Mouse (Mus musculus) ovary, postnatal 36 days (tissue): ENCODE measurements around the gene Irf7.

Experiments
- DNase-seq: peaks from one replicate; pipeline ENCODE4 v3.0.0; 2022; ENCODE audit warnings: low spot score, mixed read lengths

The Irf7 gene

GRCm38 (mm10) chr7:141265739-141266561 lies at the start of gene Irf7:
Gene Irf7, minus strand, starts transcription at chr7:141266481.
- peak; percentile 62 for DNase-seq

- DNase-seq = peak; percentile 60
Observed at GRCm38 (mm10) chr7:141315974-141316373, 49.7 kb upstream of the Irf7 start.

GRCm38 (mm10) chr7:141315076-141315475 lies 48.8 kb upstream of the Irf7 start:
- no peak for DNase-seq

GRCm38 (mm10) chr7:141314416-141314815 lies 48.1 kb upstream of the Irf7 start:
- no peak for DNase-seq

- no peak for DNase-seq
Observed at GRCm38 (mm10) chr7:141304537-141304936, 38.3 kb upstream of the Irf7 start.

- no peak for DNase-seq
Observed at GRCm38 (mm10) chr7:141302702-141303268, 36.5 kb upstream of the Irf7 start.

GRCm38 (mm10) chr7:141301386-141301785 lies 35.1 kb upstream of the Irf7 start:
- DNase-seq = no peak

GRCm38 (mm10) chr7:141299175-141299574 lies 32.9 kb upstream of the Irf7 start:
- DNase-seq = no peak

GRCm38 (mm10) chr7:141297926-141298650 lies 31.8 kb upstream of the Irf7 start:
- no peak for DNase-seq

GRCm38 (mm10) chr7:141294479-141294878 lies 28.2 kb upstream of the Irf7 start:
- DNase-seq = no peak

- DNase-seq = no peak
Observed at GRCm38 (mm10) chr7:141293852-141294471, 27.7 kb upstream of the Irf7 start.

GRCm38 (mm10) chr7:141292583-141293388 lies 26.5 kb upstream of the Irf7 start:
- DNase-seq = no peak

GRCm38 (mm10) chr7:141291921-141292582 lies 25.8 kb upstream of the Irf7 start, which contains the start of gene Drd4:
Gene Drd4, plus strand, starts transcription at chr7:141292006.
- peak; percentile 51 for DNase-seq

- DNase-seq = no peak
Observed at GRCm38 (mm10) chr7:141288042-141288441, 21.8 kb upstream of the Irf7 start.

- DNase-seq = no peak
Observed at GRCm38 (mm10) chr7:141282756-141283155, 16.5 kb upstream of the Irf7 start.

GRCm38 (mm10) chr7:141281442-141281841 lies 15.2 kb upstream of the Irf7 start:
- no peak for DNase-seq

- DNase-seq = peak; percentile 39
Observed at GRCm38 (mm10) chr7:141278766-141279590, 12.7 kb upstream of the Irf7 start, which contains the start of gene Sct. Gene Sct, minus strand, starts transcription at chr7:141279133.

- no peak for DNase-seq
Observed at GRCm38 (mm10) chr7:141277701-141278678, 11.7 kb upstream of the Irf7 start.

GRCm38 (mm10) chr7:141276546-141276945 lies 10.3 kb upstream of the Irf7 start, which contains the start of gene Cdhr5:
Gene Cdhr5, minus strand, starts transcription at chr7:141276786.
- DNase-seq = no peak
